Mouse (Mus musculus) heart, adult 8-10 months (tissue): ENCODE results near the gene Mthfd1. TPM values are rescaled to one million over a fixed set of nuclear protein-coding genes. Genes with fewer than 3 reads are reported as not detected.

ENCODE experiments used
- DNase-seq: peaks from one replicate; pipeline ENCODE4 v3.0.0; 2022; ENCODE audit warnings: low spot score
- total RNA-seq, 4 experiments: library from RNA; stranded (reverse); gene quantifications; 2 replicates each; pipeline ENCODE4 v1.2.4; 2022

Gene Mthfd1
- total RNA-seq, 4 experiments from 2014 or later = 28.1 to 32.4 (median 29.1) TPM

DNA sequence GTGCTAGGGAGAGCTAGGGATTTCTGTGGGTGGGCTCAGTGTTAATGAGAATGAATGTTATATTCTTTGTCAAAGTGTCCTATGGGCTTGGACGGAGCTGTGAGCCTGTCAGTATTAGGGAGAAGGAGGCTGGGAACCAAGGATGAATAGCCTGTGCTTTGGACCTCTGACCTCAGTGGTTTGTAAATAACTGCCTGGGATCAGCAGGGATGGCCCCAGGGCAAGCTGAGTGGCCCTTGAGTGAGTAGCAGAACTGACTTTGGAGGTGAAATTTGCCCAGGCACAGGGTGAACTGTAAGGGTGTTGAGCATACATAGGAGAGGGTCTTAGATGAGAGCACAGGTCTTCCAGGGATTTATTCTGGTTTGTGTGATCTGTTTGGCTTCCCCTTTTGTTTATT, 8.8 kb downstream of the Mthfd1 start:
- no peak for DNase-seq

DNA sequence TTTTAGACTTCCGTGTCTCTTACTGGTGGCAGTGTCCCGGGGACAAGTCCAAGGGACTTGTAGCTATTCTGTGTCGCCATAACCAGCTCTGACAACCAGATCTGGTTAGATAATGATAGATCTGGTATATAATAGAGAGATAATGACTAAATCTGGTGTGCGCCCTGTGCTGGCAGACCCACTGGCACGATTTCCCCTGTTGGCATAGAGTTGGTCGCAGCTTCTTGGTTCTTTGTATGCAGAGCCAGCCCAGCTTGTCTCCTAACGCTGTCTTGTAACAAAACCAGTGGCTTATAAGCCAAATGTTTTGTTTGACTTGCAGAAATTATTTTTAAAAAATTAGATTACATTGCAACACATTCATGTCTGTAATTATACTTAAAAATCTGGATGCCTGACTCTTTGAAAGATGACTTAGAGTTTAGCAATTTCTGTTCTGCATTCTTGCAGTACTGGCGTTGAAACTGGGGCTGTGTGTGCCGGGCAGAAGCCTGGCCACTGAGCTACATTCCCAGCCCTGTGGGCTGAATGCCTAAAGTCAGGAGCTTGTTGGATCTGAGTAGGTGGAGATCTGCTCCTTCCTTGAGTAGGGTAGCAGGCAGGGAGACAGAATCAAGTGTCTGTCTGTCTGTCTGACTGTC, 9.3 kb downstream of the Mthfd1 start:
- no peak for DNase-seq

DNA sequence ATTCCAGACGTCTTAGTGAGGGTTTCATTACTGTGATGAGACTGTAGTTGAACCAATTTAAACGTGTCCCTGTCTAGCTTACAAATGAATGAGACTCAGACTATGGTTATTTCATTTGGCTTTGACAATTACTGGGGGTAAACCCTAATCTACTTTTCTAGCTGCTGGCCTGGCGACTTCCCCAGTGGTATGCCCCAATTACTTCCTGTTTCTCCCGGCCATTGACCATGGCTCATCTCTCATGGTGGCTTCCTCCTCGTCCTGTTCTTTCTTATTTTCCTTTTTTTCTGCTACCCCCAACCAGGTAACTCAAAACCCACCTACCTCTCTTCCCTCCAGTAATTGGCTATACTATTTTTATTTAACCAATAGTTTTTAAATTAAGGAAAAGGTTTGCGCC, 9.9 kb downstream of the Mthfd1 start:
- no peak for DNase-seq

DNA sequence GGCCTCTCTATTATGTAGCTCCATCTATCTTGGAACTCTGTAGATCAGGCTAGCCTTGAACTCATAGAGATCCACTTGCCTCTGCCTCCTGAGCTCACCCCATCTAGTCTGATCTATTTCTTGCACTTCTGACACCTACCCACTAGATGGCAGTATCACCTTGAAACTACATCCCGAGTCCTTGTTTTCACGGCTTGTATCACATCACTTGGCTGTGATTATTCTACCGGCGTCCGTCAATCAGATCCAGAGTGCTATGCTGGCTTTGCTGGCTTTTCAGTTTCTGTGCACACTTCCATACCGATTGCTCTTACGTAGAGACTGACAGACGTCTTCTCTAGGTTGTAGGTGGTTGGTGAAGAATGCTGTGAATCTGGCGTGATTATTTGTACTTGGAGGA, 11.8 kb downstream of the Mthfd1 start:
- DNase-seq = peak; percentile 37

DNA sequence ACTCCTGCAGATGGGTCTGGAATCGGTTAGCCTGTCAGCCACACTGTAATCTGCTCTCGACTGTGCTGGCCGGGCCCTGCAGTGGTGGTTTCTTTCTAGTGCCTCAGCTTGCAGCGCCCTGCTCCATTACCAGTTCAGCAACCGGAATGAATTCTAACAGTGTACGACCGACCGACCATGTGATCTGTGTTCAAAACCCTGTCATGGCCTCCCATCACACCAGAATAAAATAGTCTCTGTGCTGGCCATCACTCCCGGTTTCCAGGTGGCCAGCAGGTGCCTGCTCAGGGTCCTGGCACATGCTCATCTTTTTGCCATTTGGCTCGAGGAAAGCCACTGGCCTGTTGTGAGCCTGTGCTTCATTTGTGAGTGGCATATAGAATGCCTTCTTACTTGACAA, 13.6 kb downstream of the Mthfd1 start:
- DNase-seq = no peak

DNA sequence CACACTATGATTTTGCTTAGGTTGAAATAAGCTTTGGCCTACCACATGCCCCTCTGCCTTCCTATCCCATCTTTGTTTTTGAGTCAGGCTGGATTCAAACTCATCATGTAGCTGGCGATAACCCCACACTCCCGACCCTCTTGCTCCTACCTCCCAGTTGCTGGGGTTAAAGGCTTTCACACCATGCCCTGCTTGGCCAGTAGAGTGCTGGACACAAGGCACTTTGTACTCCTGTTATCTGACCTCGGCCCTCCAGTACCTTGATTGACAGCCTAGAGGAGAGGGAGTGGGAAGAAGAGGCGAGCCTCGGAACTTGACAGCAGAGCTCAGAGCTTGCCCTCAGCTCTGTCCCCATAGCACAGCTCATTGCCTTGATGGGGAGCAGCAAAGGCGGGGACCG, 14.1 kb downstream of the Mthfd1 start:
- DNase-seq = no peak

DNA sequence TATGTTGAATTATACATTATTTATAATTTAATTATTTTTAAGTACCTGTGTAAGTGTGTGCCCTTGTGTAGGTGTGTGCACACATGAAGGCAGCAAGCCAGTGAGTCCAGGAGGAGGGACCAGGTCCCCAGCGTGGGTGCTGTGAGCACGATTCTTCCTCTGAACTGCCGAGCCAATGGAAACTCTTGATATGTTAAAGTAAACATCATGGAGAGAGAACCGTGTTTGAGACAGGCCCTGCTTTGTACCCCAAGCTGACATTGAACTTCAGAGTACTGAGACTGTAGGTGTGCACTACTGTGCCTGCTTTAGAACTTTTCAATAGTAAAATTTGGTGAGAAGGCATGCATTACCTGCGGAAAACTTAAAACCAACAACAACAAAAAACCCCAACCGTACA, 16.4 kb downstream of the Mthfd1 start:
- DNase-seq = no peak

DNA sequence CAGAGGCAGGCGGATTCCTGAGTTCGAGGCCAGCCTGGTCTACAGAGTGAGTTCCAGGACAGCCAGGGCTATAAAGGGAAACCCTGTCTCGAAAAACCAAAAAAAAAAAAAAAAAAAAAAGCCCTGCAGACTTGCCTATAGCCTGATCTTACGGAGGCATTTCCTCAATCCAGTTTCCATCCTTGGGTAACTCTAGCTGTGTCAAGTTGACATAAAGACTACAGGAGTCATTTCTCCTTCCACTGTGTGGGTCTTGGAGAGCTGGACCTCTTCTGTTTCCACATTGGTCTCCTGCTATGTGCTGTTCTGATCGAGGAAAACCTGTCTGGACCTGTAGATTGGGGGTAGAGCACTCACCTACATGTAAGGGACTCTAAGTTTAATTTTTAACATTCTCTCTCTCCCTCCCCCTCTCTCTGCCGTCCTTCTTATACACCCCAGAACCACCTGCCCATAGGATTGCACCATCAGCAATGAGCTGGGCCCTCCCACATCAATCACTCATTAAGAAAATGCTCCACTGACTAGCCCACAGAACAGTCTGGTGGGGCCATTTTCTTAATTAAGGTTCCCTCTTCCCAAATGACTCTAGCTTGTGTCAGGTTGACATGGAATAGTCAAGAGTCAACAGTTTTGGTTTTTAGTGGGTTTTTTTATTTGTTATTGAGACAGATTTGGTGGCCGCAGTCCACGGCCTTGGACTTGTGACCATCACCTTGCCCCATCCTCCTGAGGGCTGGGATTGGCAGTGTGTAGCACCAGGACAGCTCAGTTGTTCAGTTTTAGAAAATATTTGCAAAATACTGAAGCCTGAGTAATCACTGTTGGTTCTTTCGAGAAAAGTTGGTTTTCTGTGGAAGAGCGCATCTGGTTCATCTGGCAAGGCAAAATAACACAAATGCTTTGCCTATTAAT, 17.8 kb downstream of the Mthfd1 start:
- DNase-seq = no peak

DNA sequence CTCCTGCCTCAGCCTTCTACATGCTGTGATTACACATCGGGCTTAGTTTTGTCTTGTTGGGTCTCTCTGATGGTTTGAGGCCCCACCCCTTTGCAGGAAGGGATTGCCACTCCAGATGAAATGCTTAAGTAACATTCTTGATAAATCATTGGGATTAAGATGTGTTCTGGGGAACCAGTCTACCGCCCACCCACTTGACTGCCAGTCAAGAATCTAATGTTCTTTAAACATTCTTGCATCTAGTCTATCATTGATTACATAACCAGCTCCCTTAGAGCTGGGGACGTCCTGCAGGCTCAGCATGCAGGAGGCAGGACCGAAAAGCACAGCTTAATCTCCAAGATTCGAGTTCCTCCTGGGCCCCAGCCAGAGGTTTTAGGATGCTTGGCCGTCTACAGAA, 23.1 kb downstream of the Mthfd1 start:
- no peak for DNase-seq

DNA sequence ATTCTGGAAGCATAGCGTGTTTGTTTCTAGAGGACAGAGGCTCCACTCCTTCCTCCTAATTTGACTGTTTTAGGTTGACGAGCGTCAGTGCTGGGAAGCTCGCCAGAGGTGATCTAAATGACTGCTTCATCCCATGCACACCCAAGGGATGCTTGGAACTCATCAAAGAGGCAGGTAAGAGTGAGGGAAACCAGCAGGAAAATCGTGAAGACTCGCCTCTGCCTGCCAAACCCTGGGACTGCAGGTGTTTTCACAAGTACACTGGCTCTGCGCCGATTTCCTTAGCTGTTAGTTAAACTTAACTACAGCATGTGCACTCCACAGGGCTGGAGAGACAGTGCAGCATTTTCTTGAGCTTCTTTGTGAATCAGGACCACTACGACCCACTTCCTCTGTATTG, 25.5 kb downstream of the Mthfd1 start:
- no peak for DNase-seq

DNA sequence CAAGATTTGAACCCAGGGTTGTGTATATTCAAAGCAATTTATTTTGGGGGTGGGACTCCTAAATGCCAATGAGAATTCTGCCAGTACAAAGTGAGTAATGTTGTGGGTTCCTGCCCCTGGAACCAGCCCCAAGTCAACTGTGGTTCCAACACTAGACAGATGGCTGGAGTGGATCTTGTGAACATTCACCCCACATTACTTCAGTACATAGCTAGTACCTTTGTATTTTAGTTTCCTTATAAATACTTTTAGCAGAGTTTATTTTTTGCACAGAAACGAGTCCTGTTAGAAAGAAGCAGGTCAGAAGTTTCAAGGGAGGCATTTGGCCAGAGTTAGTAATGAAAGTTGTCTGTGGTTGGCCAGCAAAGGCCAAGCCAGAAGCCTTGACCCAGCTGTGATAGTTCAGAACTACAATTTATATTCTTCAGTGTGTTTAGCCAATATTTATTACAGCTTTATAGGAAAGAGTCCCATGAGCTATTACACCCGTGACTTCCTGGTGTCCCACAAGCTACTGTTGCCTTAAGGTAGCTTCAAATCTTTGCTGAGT, 26.1 kb downstream of the Mthfd1 start:
- DNase-seq = no peak

DNA sequence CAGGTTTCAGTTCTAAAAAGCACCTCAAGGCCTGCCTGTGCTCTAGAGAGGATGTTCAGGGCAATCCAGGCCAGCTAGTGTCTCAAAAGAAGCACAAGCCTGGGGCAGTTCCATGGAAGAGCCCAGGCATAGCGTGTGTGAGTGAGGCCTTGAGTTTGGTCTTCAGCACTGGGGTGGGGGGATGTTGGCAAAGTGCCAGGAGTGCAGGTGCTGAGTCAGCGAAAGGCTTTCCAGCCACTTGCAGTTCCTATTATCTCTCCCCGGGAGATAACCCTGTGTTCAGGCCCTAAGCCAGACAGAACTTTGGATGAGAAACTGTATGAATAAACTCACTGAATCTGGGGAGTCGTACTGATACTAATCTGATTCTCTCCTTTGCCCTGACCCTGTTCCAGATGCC, 27.0 kb downstream of the Mthfd1 start:
- DNase-seq = no peak

DNA sequence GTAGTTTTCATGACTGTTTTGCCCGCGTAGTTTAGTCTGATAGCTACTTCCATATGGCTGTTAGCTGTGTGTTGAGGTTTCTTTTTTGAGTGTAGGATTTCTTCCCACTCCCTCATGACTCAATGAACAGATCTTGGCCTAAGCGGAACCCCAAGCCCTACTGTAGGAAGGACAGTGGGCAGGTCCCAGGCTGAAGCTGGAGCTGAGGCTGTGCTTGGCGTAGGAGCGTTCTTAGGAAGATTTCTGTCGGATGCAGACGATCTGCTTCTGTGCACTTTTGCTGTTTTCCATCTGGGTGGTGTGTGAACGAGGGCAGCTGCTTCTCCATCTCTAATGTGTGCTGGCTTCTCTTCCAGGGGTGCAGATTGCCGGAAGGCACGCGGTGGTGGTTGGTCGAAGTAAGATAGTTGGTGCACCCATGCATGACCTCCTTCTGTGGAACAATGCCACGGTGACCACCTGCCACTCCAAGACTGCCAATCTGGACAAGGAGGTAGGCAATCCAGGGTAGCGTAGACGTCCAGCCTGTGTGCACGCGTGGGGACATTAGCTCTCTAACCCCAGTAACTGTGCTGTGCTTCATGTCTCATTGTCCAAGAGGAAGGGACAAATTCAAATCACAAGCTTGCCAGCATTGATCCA, 27.6 kb downstream of the Mthfd1 start:
- no peak for DNase-seq

DNA sequence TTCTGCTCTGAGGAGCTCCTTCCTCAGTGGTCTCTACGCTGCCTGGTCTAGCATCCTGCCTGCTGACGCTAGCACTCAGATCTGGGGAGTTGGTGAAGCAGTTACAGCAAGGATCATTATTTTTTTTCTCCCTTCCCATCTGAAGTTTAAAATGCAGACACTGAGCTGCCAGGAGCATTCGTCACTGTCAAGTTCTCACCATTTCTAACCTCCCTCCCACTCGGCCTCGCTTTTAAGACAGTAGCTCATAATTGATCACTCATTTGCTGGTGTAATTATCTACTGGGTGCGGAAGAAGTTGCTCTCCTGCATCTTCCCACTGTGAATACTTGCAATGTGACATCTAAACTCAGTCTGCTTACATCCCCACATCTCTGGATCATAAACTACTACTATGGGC, 30.3 kb downstream of the Mthfd1 start:
- no peak for DNase-seq

DNA sequence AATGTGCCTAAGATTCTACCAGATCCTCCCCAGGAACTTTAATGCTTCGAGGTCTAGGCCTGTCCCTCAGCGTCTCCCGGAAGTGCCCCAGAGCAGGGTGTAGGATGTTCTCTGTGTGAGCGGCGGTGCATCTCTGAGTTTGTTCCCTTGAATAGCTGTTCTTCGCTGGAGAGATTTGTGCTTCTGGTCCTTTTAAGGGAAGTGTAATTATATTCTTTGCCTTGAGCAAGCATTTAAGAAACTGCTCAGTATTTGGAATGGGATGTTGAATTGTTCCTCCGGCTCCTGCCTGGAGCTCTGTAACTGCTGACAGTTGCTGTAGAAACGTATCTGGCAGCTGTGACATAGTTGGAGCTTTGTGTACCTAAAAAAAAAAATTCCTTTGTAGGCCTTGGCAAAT, 32.9 kb downstream of the Mthfd1 start:
- no peak for DNase-seq

DNA sequence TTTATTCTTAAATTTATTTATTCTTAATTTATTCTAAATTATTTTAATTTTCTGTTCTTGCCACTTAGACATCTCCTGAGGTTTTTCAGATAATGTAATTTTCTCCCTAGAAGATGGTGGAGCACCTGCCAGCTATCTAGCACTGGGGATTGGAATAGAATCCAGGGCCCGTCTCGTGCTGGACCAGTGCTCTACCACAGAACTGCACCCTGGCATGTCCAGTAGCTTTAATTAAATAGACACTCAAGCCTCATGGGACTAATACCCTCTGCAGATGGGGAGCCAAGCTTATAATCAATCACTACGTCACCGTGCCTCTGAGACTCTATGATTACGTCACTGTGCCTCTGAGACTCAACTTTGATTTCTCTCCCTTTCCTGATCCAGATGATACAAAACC, 33.4 kb downstream of the Mthfd1 start:
- DNase-seq = no peak

DNA sequence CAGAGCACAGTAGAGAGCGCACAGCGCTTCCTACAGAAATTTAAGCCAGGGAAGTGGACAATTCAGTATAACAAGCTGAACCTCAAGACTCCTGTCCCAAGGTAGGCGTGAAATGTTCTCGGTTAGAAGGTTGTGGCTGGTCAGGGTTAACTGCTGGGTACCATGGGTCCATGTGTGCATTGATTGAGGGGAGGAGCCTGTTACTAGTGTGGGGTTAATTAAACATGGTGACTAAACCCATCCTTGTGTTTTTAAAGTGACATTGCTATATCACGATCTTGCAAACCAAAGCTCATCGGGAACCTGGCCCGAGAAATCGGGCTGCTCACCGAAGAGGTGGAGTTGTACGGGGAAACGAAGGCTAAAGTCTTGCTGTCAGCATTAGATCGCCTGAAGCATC, 34.3 kb downstream of the Mthfd1 start:
- DNase-seq = no peak

DNA sequence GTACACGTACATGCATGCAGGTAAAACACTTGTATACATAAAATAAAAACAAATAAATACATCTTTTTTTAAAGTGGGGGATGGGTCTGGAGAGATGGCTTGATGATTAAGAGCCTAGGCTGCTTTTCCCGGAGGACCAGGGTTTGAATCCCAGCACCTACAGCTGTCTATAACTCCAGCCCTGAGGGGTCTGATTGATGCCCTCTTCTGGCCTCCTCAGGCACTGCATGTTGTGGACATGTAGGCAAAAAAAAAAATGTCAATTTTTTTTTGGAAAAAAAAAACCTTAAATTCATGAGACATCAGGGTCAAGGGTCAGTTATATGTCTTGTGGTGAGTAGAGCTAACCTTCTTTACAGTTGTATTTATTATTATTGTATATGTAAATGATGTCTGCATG, 35.2 kb downstream of the Mthfd1 start:
- no peak for DNase-seq

DNA sequence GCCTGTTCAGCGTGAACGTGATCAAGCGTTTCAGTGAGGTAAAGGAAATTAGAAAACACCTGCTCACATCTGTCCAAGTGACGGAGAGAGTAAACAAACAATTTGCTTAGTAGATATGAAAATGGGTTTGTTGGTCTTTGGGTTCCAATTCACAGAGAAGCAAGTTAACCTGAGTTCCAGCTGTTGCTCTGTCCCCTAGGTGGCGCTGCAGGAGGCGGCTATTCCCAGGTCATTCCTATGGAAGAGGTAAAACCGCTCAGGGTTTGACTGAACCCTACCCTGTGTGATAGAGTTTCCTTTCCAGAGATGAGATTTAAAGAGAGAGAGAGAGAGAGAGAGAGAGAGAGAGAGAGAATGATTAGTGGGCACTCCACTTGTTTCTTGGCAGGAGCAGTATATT, 38.1 kb downstream of the Mthfd1 start:
- peak; percentile 58 for DNase-seq

DNA sequence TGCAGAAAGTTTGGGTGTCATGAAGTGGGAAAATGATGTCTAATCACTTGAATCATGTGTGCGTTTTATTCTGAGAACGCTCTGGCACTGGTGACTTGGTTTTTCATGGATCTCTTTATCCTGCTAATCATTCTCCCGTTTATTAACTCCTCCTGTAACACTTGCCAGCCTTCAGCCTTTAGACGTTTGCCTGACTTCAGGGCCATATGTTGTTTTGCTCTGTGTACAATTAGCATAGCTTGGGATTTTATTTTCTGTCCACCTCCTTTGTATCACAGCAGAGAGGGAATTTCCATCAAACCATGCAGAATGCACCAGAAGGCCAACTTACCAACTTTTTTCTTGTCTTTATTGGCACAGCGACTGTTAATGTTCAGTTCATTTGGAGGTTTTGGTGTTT, 42.7 kb downstream of the Mthfd1 start:
- no peak for DNase-seq

DNA sequence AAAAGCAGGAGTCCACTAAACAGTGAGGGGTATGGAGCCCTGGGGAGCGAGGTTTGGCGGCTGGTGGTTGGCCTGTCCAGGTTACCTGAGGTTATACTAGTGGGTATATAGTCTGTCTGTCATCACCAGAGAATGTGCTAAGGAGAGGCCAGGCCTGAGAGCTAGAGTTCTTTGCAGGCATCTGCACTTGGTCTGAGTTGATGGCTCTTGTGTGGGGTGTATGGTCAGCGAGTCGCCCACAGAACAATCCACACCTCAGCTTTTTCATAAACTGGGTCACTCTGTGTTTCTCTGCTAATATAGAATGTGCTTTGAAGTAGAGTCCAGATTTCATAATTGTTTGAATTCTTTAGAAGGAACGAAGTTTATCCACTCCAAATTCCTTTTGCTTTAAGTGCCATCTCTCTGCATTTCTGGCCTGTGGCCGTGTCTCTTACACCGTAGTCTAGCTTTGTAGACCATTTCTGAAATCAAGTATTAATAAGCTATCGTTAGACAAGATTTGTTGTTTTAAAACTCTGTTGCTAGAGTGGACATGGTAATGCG, 44.3 kb downstream of the Mthfd1 start:
- no peak for DNase-seq

DNA sequence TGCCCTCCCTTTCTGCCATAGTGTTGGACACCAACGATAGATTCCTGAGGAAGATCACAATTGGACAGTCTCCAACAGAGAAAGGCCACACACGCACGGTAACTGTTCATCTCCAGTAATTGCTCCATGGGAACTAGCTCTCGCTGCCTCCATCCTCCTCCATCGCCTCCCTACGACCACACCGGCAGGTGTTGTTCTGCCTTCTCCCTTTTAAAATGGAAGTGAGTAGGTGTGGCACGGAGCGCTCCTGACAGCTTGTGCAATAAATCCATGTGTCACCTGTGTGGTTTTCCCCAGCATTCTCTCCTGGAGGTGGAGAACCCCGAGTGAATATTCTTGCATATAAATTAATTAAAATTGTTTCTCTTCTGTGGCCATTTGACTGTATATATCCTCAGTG, 45.3 kb downstream of the Mthfd1 start:
- no peak for DNase-seq
